Mouse (Mus musculus): ENCODE measurements around the gene Il5. TPM values are rescaled to one million over a fixed set of nuclear protein-coding genes. Genes with fewer than 3 reads are reported as not detected.

Il5 gene
- polyA plus RNA-seq, 1 experiment: 0.14 TPM

- 44% methylated on average over 14 of the region's 14 CpGs for WGBS
- TF ChIP-seq POLR2A (IDR thresholded peaks at IDR 0.05; ENCODE audit: borderline replicate concordance, extremely low read depth, low read depth, low read length): no peak
- peak; percentile 73 for TF ChIP-seq CTCF (IDR thresholded peaks at IDR 0.05; ENCODE audit: insufficient read depth, low read length)
- no peak overlapping the region for H3K4me3 ChIP-seq (replicated peaks; ENCODE audit: extremely low read depth, low read depth, low read length)
- peak; percentile 74 for DNase-seq
- H3K4me1 ChIP-seq (ENCODE audit: control insufficient read depth, insufficient read depth, low read length): no peaks in the 10 kb centered on the region
Measured at GRCm38 (mm10) chr11:53736771-53737572, 16.4 kb downstream of the Il5 start.

GRCm38 (mm10) chr11:53737573-53737946, 17.0 kb downstream of the Il5 start:
- TF ChIP-seq CTCF (IDR thresholded peaks at IDR 0.05; ENCODE audit: insufficient read depth, low read length) (peak; percentile 46; the same call in 1 of the 2 replicates), POLR2A (IDR thresholded peaks at IDR 0.05; ENCODE audit: borderline replicate concordance, extremely low read depth, low read depth, low read length) (no peak)
- 16% methylated on average over 6 of the region's 6 CpGs for WGBS
- Histone ChIP-seq H3K4me3 (replicated peaks; ENCODE audit: extremely low read depth, low read depth, low read length) (no peak overlapping the region), H3K4me1 (ENCODE audit: control insufficient read depth, insufficient read depth, low read length) (no peaks in the 10 kb centered on the region; the same call in 1 of the 2 replicates)
- no peak for DNase-seq

- Histone ChIP-seq H3K4me3 (replicated peaks; ENCODE audit: extremely low read depth, low read depth, low read length) (no peak overlapping the region), H3K4me1 (ENCODE audit: control insufficient read depth, insufficient read depth, low read length) (no peaks in the 10 kb centered on the region; the same call in 1 of the 2 replicates)
- WGBS: 33% methylated on average over 5 of the region's 5 CpGs
- TF ChIP-seq CTCF (IDR thresholded peaks at IDR 0.05; ENCODE audit: insufficient read depth, low read length) (peak; percentile 34), POLR2A (IDR thresholded peaks at IDR 0.05; ENCODE audit: borderline replicate concordance, extremely low read depth, low read depth, low read length) (no peak)
- no peak for DNase-seq
Measured at GRCm38 (mm10) chr11:53742353-53742752, 21.8 kb downstream of the Il5 start.

GRCm38 (mm10) chr11:53745260-53745659, 24.7 kb downstream of the Il5 start:
- no peak for TF ChIP-seq CTCF (IDR thresholded peaks at IDR 0.05; ENCODE audit: insufficient read depth, low read length)
- TF ChIP-seq POLR2A (IDR thresholded peaks at IDR 0.05; ENCODE audit: borderline replicate concordance, extremely low read depth, low read depth, low read length): no peak
- WGBS: 91% methylated on average over 2 of the region's 2 CpGs
- Histone ChIP-seq H3K4me3 (replicated peaks; ENCODE audit: extremely low read depth, low read depth, low read length) (no peak overlapping the region), H3K4me1 (ENCODE audit: control insufficient read depth, insufficient read depth, low read length) (no peaks in the 10 kb centered on the region; the same call in 1 of the 2 replicates)
- DNase-seq: no peak

- TF ChIP-seq CTCF (IDR thresholded peaks at IDR 0.05; ENCODE audit: insufficient read depth, low read length) (no peak), POLR2A (IDR thresholded peaks at IDR 0.05; ENCODE audit: borderline replicate concordance, extremely low read depth, low read depth, low read length) (no peak)
- WGBS: 85% methylated on average over 9 of the region's 9 CpGs
- DNase-seq: no peak
- Histone ChIP-seq H3K4me3 (replicated peaks; ENCODE audit: extremely low read depth, low read depth, low read length) (no peak overlapping the region), H3K4me1 (ENCODE audit: control insufficient read depth, insufficient read depth, low read length) (no peaks in the 10 kb centered on the region)
Measured at GRCm38 (mm10) chr11:53747985-53748384, 27.4 kb downstream of the Il5 start.

GRCm38 (mm10) chr11:53748614-53749013, 28.0 kb downstream of the Il5 start:
- DNase-seq: no peak
- H3K4me3 ChIP-seq (replicated peaks; ENCODE audit: extremely low read depth, low read depth, low read length): no peak overlapping the region
- no peaks in the 10 kb centered on the region for H3K4me1 ChIP-seq (ENCODE audit: control insufficient read depth, insufficient read depth, low read length)
- WGBS: 75% methylated on average over 6 of the region's 6 CpGs
- no peak for TF ChIP-seq CTCF (IDR thresholded peaks at IDR 0.05; ENCODE audit: insufficient read depth, low read length)
- no peak for TF ChIP-seq POLR2A (IDR thresholded peaks at IDR 0.05; ENCODE audit: borderline replicate concordance, extremely low read depth, low read depth, low read length)

GRCm38 (mm10) chr11:53749306-53749705, 28.7 kb downstream of the Il5 start:
- 70% methylated on average over 4 of the region's 4 CpGs for WGBS
- TF ChIP-seq CTCF (IDR thresholded peaks at IDR 0.05; ENCODE audit: insufficient read depth, low read length): no peak
- no peak for TF ChIP-seq POLR2A (IDR thresholded peaks at IDR 0.05; ENCODE audit: borderline replicate concordance, extremely low read depth, low read depth, low read length)
- no peak overlapping the region for H3K4me3 ChIP-seq (replicated peaks; ENCODE audit: extremely low read depth, low read depth, low read length)
- no peak for DNase-seq
- no peaks in the 10 kb centered on the region for H3K4me1 ChIP-seq (ENCODE audit: control insufficient read depth, insufficient read depth, low read length)

GRCm38 (mm10) chr11:53749716-53750352, 29.2 kb downstream of the Il5 start:
- no peak for DNase-seq
- 65% methylated on average over 5 of the region's 5 CpGs for WGBS
- TF ChIP-seq POLR2A (IDR thresholded peaks at IDR 0.05; ENCODE audit: borderline replicate concordance, extremely low read depth, low read depth, low read length) (no peak), CTCF (IDR thresholded peaks at IDR 0.05; ENCODE audit: insufficient read depth, low read length) (no peak)
- H3K4me1 ChIP-seq (ENCODE audit: control insufficient read depth, insufficient read depth, low read length): no peaks in the 10 kb centered on the region
- H3K4me3 ChIP-seq (replicated peaks; ENCODE audit: extremely low read depth, low read depth, low read length): no peak overlapping the region

GRCm38 (mm10) chr11:53755011-53755595, 34.5 kb downstream of the Il5 start:
- 75% methylated on average over 12 of the region's 12 CpGs for WGBS
- no peak for DNase-seq
- TF ChIP-seq POLR2A (IDR thresholded peaks at IDR 0.05; ENCODE audit: borderline replicate concordance, extremely low read depth, low read depth, low read length) (no peak), CTCF (IDR thresholded peaks at IDR 0.05; ENCODE audit: insufficient read depth, low read length) (no peak)
- peaks cover 8% of the 10 kb centered on the region for H3K4me1 ChIP-seq (ENCODE audit: control insufficient read depth, insufficient read depth, low read length)
- no peak overlapping the region for H3K4me3 ChIP-seq (replicated peaks; ENCODE audit: extremely low read depth, low read depth, low read length)
